Mouse (Mus musculus): ENCODE measurements around the gene Csnk1g2.
A peak's percentile ranks its signal among the peaks of the same experiment; 100 is the strongest.

The Csnk1g2 gene

GRCm38 (mm10) chr10:80622661-80623456 is at the start of gene Csnk1g2:
Csnk1g2 (plus strand) TSS chr10:80622838.
- no peak for DNase-seq (ENCODE audit: low read depth)

- DNase-seq (ENCODE audit: low read depth): no peak
Measured at GRCm38 (mm10) chr10:80573944-80574343, 48.7 kb upstream of the Csnk1g2 start.

- DNase-seq (ENCODE audit: low read depth): no peak
Measured at GRCm38 (mm10) chr10:80574896-80575295, 47.7 kb upstream of the Csnk1g2 start.

GRCm38 (mm10) chr10:80575925-80576324 is 46.7 kb upstream of the Csnk1g2 start:
- DNase-seq (ENCODE audit: low read depth): no peak

- no peak for DNase-seq (ENCODE audit: low read depth)
Measured at GRCm38 (mm10) chr10:80576351-80577194, 46.1 kb upstream of the Csnk1g2 start.

GRCm38 (mm10) chr10:80577195-80578130 is 45.2 kb upstream of the Csnk1g2 start, which contains the start of gene Klf16:
Klf16 (minus strand) TSS chr10:80577321.
- DNase-seq (ENCODE audit: low read depth): peak; percentile 80

- DNase-seq (ENCODE audit: low read depth): peak; percentile 64
Measured at GRCm38 (mm10) chr10:80578131-80578750, 44.4 kb upstream of the Csnk1g2 start.

GRCm38 (mm10) chr10:80578911-80579310 is 43.7 kb upstream of the Csnk1g2 start:
- DNase-seq (ENCODE audit: low read depth): peak; percentile 59

GRCm38 (mm10) chr10:80583047-80583446 is 39.6 kb upstream of the Csnk1g2 start:
- DNase-seq (ENCODE audit: low read depth): no peak

GRCm38 (mm10) chr10:80584045-80584488 is 38.6 kb upstream of the Csnk1g2 start:
- no peak for DNase-seq (ENCODE audit: low read depth)

GRCm38 (mm10) chr10:80584642-80585552 is 37.7 kb upstream of the Csnk1g2 start:
- DNase-seq (ENCODE audit: low read depth): no peak

GRCm38 (mm10) chr10:80585581-80585980 is 37.1 kb upstream of the Csnk1g2 start:
- DNase-seq (ENCODE audit: low read depth): no peak

GRCm38 (mm10) chr10:80586407-80587304 is 36.0 kb upstream of the Csnk1g2 start:
- no peak for DNase-seq (ENCODE audit: low read depth)

- DNase-seq (ENCODE audit: low read depth): no peak
Measured at GRCm38 (mm10) chr10:80587305-80587657, 35.4 kb upstream of the Csnk1g2 start.

- no peak for DNase-seq (ENCODE audit: low read depth)
Measured at GRCm38 (mm10) chr10:80589127-80589878, 33.3 kb upstream of the Csnk1g2 start.

- DNase-seq (ENCODE audit: low read depth): peak; percentile 87
Measured at GRCm38 (mm10) chr10:80589879-80590854, 32.5 kb upstream of the Csnk1g2 start, which contains the start of gene Abhd17a. Abhd17a (minus strand) TSS chr10:80590341.

GRCm38 (mm10) chr10:80596318-80596717 is 26.3 kb upstream of the Csnk1g2 start:
- no peak for DNase-seq (ENCODE audit: low read depth)

All from fibroblast of lung, adult 2 months (primary cell).